Mouse (Mus musculus): Measurements from ENCODE around the gene Pmvk. TPM values are rescaled to one million over a fixed set of nuclear protein-coding genes. Genes with fewer than 3 reads are reported as not detected.

Pmvk gene
- polyA plus RNA-seq, 1 experiment from 2014 or later, result 75.3 TPM

Other genes with a start within 250 kb of the Pmvk start
- 65.8 and 78.2 TPM in 2 replicates for gene Thbs3, start 239.4 kb upstream of the Pmvk start, polyA plus RNA-seq (2016; fragmentation: Nextera tagmentation; extraction: Ambion mirVana)
- gene Mtx1, start 227.5 kb upstream of the Pmvk start, polyA plus RNA-seq (2016; fragmentation: Nextera tagmentation; extraction: Ambion mirVana), result 227 and 242 TPM in 2 replicates
- gene Muc1, start 225.5 kb upstream of the Pmvk start, polyA plus RNA-seq (2016; fragmentation: Nextera tagmentation; extraction: Ambion mirVana), result 1.7 and 1.8 TPM in 2 replicates
- 260 and 275 TPM in 2 replicates for gene Krtcap2, start 208.6 kb upstream of the Pmvk start, polyA plus RNA-seq (2016; fragmentation: Nextera tagmentation; extraction: Ambion mirVana)
- gene Trim46, start 208.2 kb upstream of the Pmvk start, polyA plus RNA-seq (2016; fragmentation: Nextera tagmentation; extraction: Ambion mirVana), result 4.4 and 5.4 TPM in 2 replicates
- 76.7 and 78.6 TPM in 2 replicates for gene Dpm3, start 195.2 kb upstream of the Pmvk start, polyA plus RNA-seq (2016; fragmentation: Nextera tagmentation; extraction: Ambion mirVana)
- 25.1 and 26.0 TPM in 2 replicates for gene Slc50a1, start 184.0 kb upstream of the Pmvk start, polyA plus RNA-seq (2016; fragmentation: Nextera tagmentation; extraction: Ambion mirVana)
- 12.9 and 13.2 TPM in 2 replicates for gene Efna1, start 173.4 kb upstream of the Pmvk start, polyA plus RNA-seq (2016; fragmentation: Nextera tagmentation; extraction: Ambion mirVana)
- 3.0 and 4.0 TPM in 2 replicates for gene Efna3, start 131.6 kb upstream of the Pmvk start, polyA plus RNA-seq (2016; fragmentation: Nextera tagmentation; extraction: Ambion mirVana)
- 27.6 and 28.7 TPM in 2 replicates for gene Efna4, start 116.5 kb upstream of the Pmvk start, polyA plus RNA-seq (2016; fragmentation: Nextera tagmentation; extraction: Ambion mirVana)
- gene Adam15, start 104.5 kb upstream of the Pmvk start, polyA plus RNA-seq (2016; fragmentation: Nextera tagmentation; extraction: Ambion mirVana), result 32.1 and 39.5 TPM in 2 replicates
- 0.06 and 0.16 TPM in 2 replicates for gene Dcst2, start 92.6 kb upstream of the Pmvk start, polyA plus RNA-seq (2016; fragmentation: Nextera tagmentation; extraction: Ambion mirVana)
- 0.23 TPM in 1 of 2 replicates, not detected in the other for gene Dcst1, start 89.3 kb upstream of the Pmvk start, polyA plus RNA-seq (2016; fragmentation: Nextera tagmentation; extraction: Ambion mirVana)
- 0.65 and 0.69 TPM in 2 replicates for gene Zbtb7b, start 59.8 kb upstream of the Pmvk start, polyA plus RNA-seq (2016; fragmentation: Nextera tagmentation; extraction: Ambion mirVana)
- gene Lenep, start 51.7 kb upstream of the Pmvk start, polyA plus RNA-seq (2016; fragmentation: Nextera tagmentation; extraction: Ambion mirVana), result 0.15 and 0.23 TPM in 2 replicates
- gene Flad1, start 42.7 kb upstream of the Pmvk start, polyA plus RNA-seq (2016; fragmentation: Nextera tagmentation; extraction: Ambion mirVana), result 27.0 and 29.8 TPM in 2 replicates
- 681 and 720 TPM in 2 replicates for gene Cks1b, start 36.2 kb upstream of the Pmvk start, polyA plus RNA-seq (2016; fragmentation: Nextera tagmentation; extraction: Ambion mirVana)
- 49.4 and 53.2 TPM in 2 replicates for gene Shc1, start 36.1 kb upstream of the Pmvk start, polyA plus RNA-seq (2016; fragmentation: Nextera tagmentation; extraction: Ambion mirVana)
- gene Pygo2, start 24.3 kb upstream of the Pmvk start, polyA plus RNA-seq (2016; fragmentation: Nextera tagmentation; extraction: Ambion mirVana), result 34.9 and 40.9 TPM in 2 replicates
- gene Pbxip1, start 17.8 kb upstream of the Pmvk start, polyA plus RNA-seq (2016; fragmentation: Nextera tagmentation; extraction: Ambion mirVana), result 16.4 and 16.6 TPM in 2 replicates
- gene Kcnn3, start 65.6 kb downstream of the Pmvk start, polyA plus RNA-seq (2016; fragmentation: Nextera tagmentation; extraction: Ambion mirVana), result 0.81 and 0.92 TPM in 2 replicates